Mouse (Mus musculus) kidney, postnatal 10 days (tissue): Measurements from ENCODE around the gene Chst4.
"Not testable (repeated sequence)": the region's sequence is repeated elsewhere in the genome, so short reads cannot be mapped to it uniquely, and the experiment has no call there.

Source experiments
- DNase-seq: peaks from one replicate; pipeline ENCODE4 v3.0.0; 2021; ENCODE audit warnings: mixed read lengths

Gene Chst4

GRCm38 (mm10) chr8:110039659-110040058, at the start of gene Chst4:
TSS of gene Chst4 (minus strand) at chr8:110039740.
- DNase-seq: no peak

- DNase-seq: no peak
Observed at GRCm38 (mm10) chr8:110082416-110083105, 43.0 kb upstream of the Chst4 start.

GRCm38 (mm10) chr8:110079282-110080221, 40.0 kb upstream of the Chst4 start, which contains the start of gene Zfp612:
TSS of gene Zfp612 (plus strand) at chr8:110079746.
- peak; percentile 75 for DNase-seq

- no peak for DNase-seq
Observed at GRCm38 (mm10) chr8:110074496-110074895, 35.0 kb upstream of the Chst4 start.

- DNase-seq: peak; percentile 80
Observed at GRCm38 (mm10) chr8:110071600-110071999, 32.1 kb upstream of the Chst4 start.

- no peak for DNase-seq
Observed at GRCm38 (mm10) chr8:110069706-110070105, 30.2 kb upstream of the Chst4 start.

- no peak for DNase-seq
Observed at GRCm38 (mm10) chr8:110065676-110066075, 26.1 kb upstream of the Chst4 start.

- DNase-seq: no peak
Observed at GRCm38 (mm10) chr8:110064606-110065365, 25.2 kb upstream of the Chst4 start.

GRCm38 (mm10) chr8:110064161-110064560, 24.6 kb upstream of the Chst4 start:
- no peak for DNase-seq

- DNase-seq: no peak
Observed at GRCm38 (mm10) chr8:110058207-110058606, 18.7 kb upstream of the Chst4 start.

- DNase-seq: no peak
Observed at GRCm38 (mm10) chr8:110051208-110051607, 11.7 kb upstream of the Chst4 start.

- no peak for DNase-seq
Observed at GRCm38 (mm10) chr8:110040509-110040908, 969 bp upstream of the Chst4 start.

- no peak for DNase-seq
Observed at GRCm38 (mm10) chr8:110039216-110039615, 324 bp downstream of the Chst4 start.

GRCm38 (mm10) chr8:110036156-110036555, 3.4 kb downstream of the Chst4 start:
- no peak for DNase-seq

- no peak for DNase-seq
Observed at GRCm38 (mm10) chr8:110034331-110034730, 5.2 kb downstream of the Chst4 start.

- DNase-seq: not testable (repeated sequence)
Observed at GRCm38 (mm10) chr8:110033771-110034170, 5.8 kb downstream of the Chst4 start.

GRCm38 (mm10) chr8:110022768-110023344, 16.7 kb downstream of the Chst4 start:
- DNase-seq: no peak

GRCm38 (mm10) chr8:110022081-110022480, 17.5 kb downstream of the Chst4 start:
- peak; percentile 28 for DNase-seq

- DNase-seq: peak; percentile 75
Observed at GRCm38 (mm10) chr8:110010868-110011267, 28.7 kb downstream of the Chst4 start.

- DNase-seq: no peak
Observed at GRCm38 (mm10) chr8:110008995-110009446, 30.5 kb downstream of the Chst4 start.

- no peak for DNase-seq
Observed at GRCm38 (mm10) chr8:110008228-110008994, 31.1 kb downstream of the Chst4 start.
